Mouse (Mus musculus): ENCODE measurements around the gene Psma3. TPM values are rescaled to one million over a fixed set of nuclear protein-coding genes. Genes with fewer than 3 reads are reported as not detected.
"Not testable (repeated sequence)": the region's sequence is repeated elsewhere in the genome, so short reads cannot be mapped to it uniquely, and the experiment has no call there.

Psma3 gene
- polyA plus RNA-seq, 1 experiment = 35.6 TPM

GRCm38 (mm10) chr12:71017827-71018226 is 43.4 kb downstream of the Psma3 start:
- peaks cover 39% of the 10 kb centered on the region for H3K36me3 ChIP-seq (ENCODE audit: control insufficient read depth, insufficient read depth, low read length)
- no peak for DNase-seq
- no peak overlapping the region for H3K4me3 ChIP-seq (ENCODE audit: control insufficient read depth, insufficient read depth, low read length)
- peaks cover 6% of the 10 kb centered on the region for H3K4me1 ChIP-seq (replicated peaks; ENCODE audit: control insufficient read depth, insufficient read depth, low read length)
- H3K27ac ChIP-seq (ENCODE audit: control insufficient read depth, insufficient read depth, low read length) = no peak overlapping the region
- WGBS = 48% methylated on average over 10 of the region's 10 CpGs
- H3K27me3 ChIP-seq (ENCODE audit: control insufficient read depth, insufficient read depth, low read length) = no peaks in the 10 kb centered on the region
- no peak for TF ChIP-seq CTCF (IDR thresholded peaks at IDR 0.05; ENCODE audit: borderline replicate concordance, control insufficient read depth, extremely low read depth, insufficient read depth, low read length, poor library complexity)
- TF ChIP-seq POLR2A (IDR thresholded peaks at IDR 0.05; ENCODE audit: control insufficient read depth, extremely low read depth, insufficient read depth, low read length, poor library complexity) = no peak

- Histone ChIP-seq H3K27me3 (ENCODE audit: control insufficient read depth, insufficient read depth, low read length) (no peaks in the 10 kb centered on the region), H3K4me3 (ENCODE audit: control insufficient read depth, insufficient read depth, low read length) (no peak overlapping the region), H3K36me3 (ENCODE audit: control insufficient read depth, insufficient read depth, low read length) (peaks cover 49% of the 10 kb centered on the region), H3K4me1 (replicated peaks; ENCODE audit: control insufficient read depth, insufficient read depth, low read length) (peaks cover 2% of the 10 kb centered on the region; the same call in 1 of the 2 replicates), H3K27ac (ENCODE audit: control insufficient read depth, insufficient read depth, low read length) (no peak overlapping the region)
- DNase-seq = no peak
- 92% methylated on average over 8 of the region's 8 CpGs for WGBS
- TF ChIP-seq CTCF (IDR thresholded peaks at IDR 0.05; ENCODE audit: borderline replicate concordance, control insufficient read depth, extremely low read depth, insufficient read depth, low read length, poor library complexity) = no peak
- no peak for TF ChIP-seq POLR2A (IDR thresholded peaks at IDR 0.05; ENCODE audit: control insufficient read depth, extremely low read depth, insufficient read depth, low read length, poor library complexity)
These were observed 44.8 kb downstream of the Psma3 start for GRCm38 (mm10) chr12:71019211-71019610.

GRCm38 (mm10) chr12:71024411-71024810 is 50.0 kb downstream of the Psma3 start:
- Histone ChIP-seq H3K27me3 (ENCODE audit: control insufficient read depth, insufficient read depth, low read length) (no peaks in the 10 kb centered on the region), H3K4me1 (replicated peaks; ENCODE audit: control insufficient read depth, insufficient read depth, low read length) (no peaks in the 10 kb centered on the region), H3K36me3 (ENCODE audit: control insufficient read depth, insufficient read depth, low read length) (peaks cover 91% of the 10 kb centered on the region), H3K4me3 (ENCODE audit: control insufficient read depth, insufficient read depth, low read length) (no peak overlapping the region), H3K27ac (ENCODE audit: control insufficient read depth, insufficient read depth, low read length) (no peak overlapping the region)
- TF ChIP-seq CTCF (IDR thresholded peaks at IDR 0.05; ENCODE audit: borderline replicate concordance, control insufficient read depth, extremely low read depth, insufficient read depth, low read length, poor library complexity) (no peak), POLR2A (IDR thresholded peaks at IDR 0.05; ENCODE audit: control insufficient read depth, extremely low read depth, insufficient read depth, low read length, poor library complexity) (no peak)
- DNase-seq = no peak
- 97% methylated on average over 10 of the region's 10 CpGs for WGBS

GRCm38 (mm10) chr12:71028265-71028664 is 53.8 kb downstream of the Psma3 start:
- H3K36me3 ChIP-seq (ENCODE audit: control insufficient read depth, insufficient read depth, low read length) = peaks cover 59% of the 10 kb centered on the region
- not testable (repeated sequence) for DNase-seq; H3K4me3 ChIP-seq (ENCODE audit: control insufficient read depth, insufficient read depth, low read length); H3K27me3 ChIP-seq (ENCODE audit: control insufficient read depth, insufficient read depth, low read length); H3K4me1 ChIP-seq (replicated peaks; ENCODE audit: control insufficient read depth, insufficient read depth, low read length); H3K27ac ChIP-seq (ENCODE audit: control insufficient read depth, insufficient read depth, low read length)
- WGBS = 96% methylated on average over 8 of the region's 8 CpGs

- Histone ChIP-seq H3K4me1 (replicated peaks; ENCODE audit: control insufficient read depth, insufficient read depth, low read length) (no peaks in the 10 kb centered on the region), H3K27ac (ENCODE audit: control insufficient read depth, insufficient read depth, low read length) (no peak overlapping the region), H3K27me3 (ENCODE audit: control insufficient read depth, insufficient read depth, low read length) (no peaks in the 10 kb centered on the region), H3K36me3 (ENCODE audit: control insufficient read depth, insufficient read depth, low read length) (peaks cover 42% of the 10 kb centered on the region), H3K4me3 (ENCODE audit: control insufficient read depth, insufficient read depth, low read length) (no peak overlapping the region)
- no peak for DNase-seq
- no peak for TF ChIP-seq CTCF (IDR thresholded peaks at IDR 0.05; ENCODE audit: borderline replicate concordance, control insufficient read depth, extremely low read depth, insufficient read depth, low read length, poor library complexity)
- TF ChIP-seq POLR2A (IDR thresholded peaks at IDR 0.05; ENCODE audit: control insufficient read depth, extremely low read depth, insufficient read depth, low read length, poor library complexity) = no peak
- 96% methylated on average over 8 of the region's 8 CpGs for WGBS
These were observed 55.8 kb downstream of the Psma3 start for GRCm38 (mm10) chr12:71030260-71030659.

- TF ChIP-seq POLR2A (IDR thresholded peaks at IDR 0.05; ENCODE audit: control insufficient read depth, extremely low read depth, insufficient read depth, low read length, poor library complexity) (no peak), CTCF (IDR thresholded peaks at IDR 0.05; ENCODE audit: borderline replicate concordance, control insufficient read depth, extremely low read depth, insufficient read depth, low read length, poor library complexity) (no peak)
- no peak overlapping the region for H3K4me3 ChIP-seq (ENCODE audit: control insufficient read depth, insufficient read depth, low read length)
- no peaks in the 10 kb centered on the region for H3K27me3 ChIP-seq (ENCODE audit: control insufficient read depth, insufficient read depth, low read length)
- no peak overlapping the region for H3K27ac ChIP-seq (ENCODE audit: control insufficient read depth, insufficient read depth, low read length)
- peaks cover 37% of the 10 kb centered on the region for H3K36me3 ChIP-seq (ENCODE audit: control insufficient read depth, insufficient read depth, low read length)
- no peak for DNase-seq
- H3K4me1 ChIP-seq (replicated peaks; ENCODE audit: control insufficient read depth, insufficient read depth, low read length) = no peaks in the 10 kb centered on the region
- 96% methylated on average over 5 of the region's 5 CpGs for WGBS
These were observed 56.3 kb downstream of the Psma3 start for GRCm38 (mm10) chr12:71030722-71031121.

GRCm38 (mm10) chr12:71035826-71036225 is 61.4 kb downstream of the Psma3 start:
- DNase-seq = no peak
- Histone ChIP-seq H3K4me3 (ENCODE audit: control insufficient read depth, insufficient read depth, low read length) (no peak overlapping the region), H3K27ac (ENCODE audit: control insufficient read depth, insufficient read depth, low read length) (no peak overlapping the region), H3K27me3 (ENCODE audit: control insufficient read depth, insufficient read depth, low read length) (no peaks in the 10 kb centered on the region), H3K4me1 (replicated peaks; ENCODE audit: control insufficient read depth, insufficient read depth, low read length) (peaks cover 7% of the 10 kb centered on the region), H3K36me3 (ENCODE audit: control insufficient read depth, insufficient read depth, low read length) (peaks cover 44% of the 10 kb centered on the region)
- WGBS = 91% methylated on average over 4 of the region's 4 CpGs
- TF ChIP-seq CTCF (IDR thresholded peaks at IDR 0.05; ENCODE audit: borderline replicate concordance, control insufficient read depth, extremely low read depth, insufficient read depth, low read length, poor library complexity) (no peak), POLR2A (IDR thresholded peaks at IDR 0.05; ENCODE audit: control insufficient read depth, extremely low read depth, insufficient read depth, low read length, poor library complexity) (no peak)
